Mouse (Mus musculus): Measurements from ENCODE around the gene Dhx35.
A peak's percentile ranks its signal among the peaks of the same experiment; 100 is the strongest.

The Dhx35 gene

DNA sequence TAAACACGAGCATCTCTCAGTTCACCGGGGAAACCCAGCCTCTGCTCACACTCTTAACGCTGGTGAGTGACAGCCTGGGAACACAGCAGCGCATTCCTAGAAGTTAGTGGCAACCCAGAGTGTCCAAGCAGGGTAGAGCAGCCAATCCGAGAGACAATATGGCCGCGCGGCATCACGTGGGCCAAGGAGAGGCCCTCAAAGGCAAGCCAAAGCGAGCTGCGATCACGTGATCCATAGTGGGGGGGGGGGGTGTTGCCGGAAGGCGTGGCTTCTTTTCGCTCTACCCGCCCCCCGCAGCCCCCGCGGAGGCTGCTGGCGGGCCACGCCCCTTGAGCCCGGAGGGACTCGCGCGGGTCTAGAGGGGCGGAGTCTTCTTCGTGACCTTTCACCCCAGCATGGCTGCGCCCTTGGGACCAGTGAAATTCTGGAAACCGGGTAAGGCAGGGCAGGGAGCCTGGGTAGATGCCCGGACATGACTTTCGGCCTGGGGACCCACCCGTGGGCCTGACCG lies at the start of gene Dhx35:
Dhx35 (plus strand) TSS at position 314 of the 511 bp plus-strand sequence.
- peak; percentile 91 to 94 for DNase-seq (ENCODE audit: low spot score in 2 of 2)

DNA sequence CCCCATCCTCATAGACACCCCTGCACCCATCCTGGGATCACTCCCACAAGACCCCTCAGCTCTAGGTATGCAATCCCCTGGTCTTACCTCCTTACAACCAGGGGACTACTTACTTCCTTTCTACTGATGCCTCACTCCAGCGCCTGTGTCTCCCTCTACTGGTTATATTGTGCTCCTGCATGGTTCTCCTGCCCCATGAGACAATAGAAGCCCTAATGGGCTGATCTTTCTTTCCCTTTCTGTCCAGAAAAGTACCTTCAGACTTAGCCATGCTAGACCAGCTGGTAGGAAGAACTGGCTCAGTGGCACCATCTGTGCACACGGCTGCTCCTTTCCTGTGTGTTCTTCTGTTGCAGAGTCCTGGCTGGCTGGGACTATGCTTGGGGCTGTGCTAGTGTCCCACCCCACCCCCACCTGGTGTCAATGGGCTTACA lies 49.5 kb upstream of the Dhx35 start:
- DNase-seq (ENCODE audit: low spot score in 2 of 2): peak in 1 of 2 experiments; percentile 43

DNA sequence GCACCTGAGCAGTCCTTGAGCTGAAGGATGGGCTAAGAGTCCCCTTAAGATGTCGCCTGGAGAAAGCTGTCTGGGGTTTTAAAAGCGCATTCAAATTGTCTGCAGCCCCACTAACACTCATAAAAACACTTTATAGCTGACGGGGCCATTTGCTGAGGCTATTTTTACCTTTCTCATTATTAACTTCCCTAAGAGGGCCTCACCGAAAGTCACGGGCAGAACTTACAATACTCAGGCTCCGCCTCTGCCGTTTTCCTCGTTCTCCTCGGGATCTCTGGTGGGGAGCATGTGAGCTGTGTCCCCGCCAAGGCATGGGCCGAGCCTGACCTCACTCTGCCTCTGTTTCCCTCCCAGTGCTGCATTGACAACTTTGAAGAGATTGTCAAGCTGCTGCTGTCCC lies 48.4 kb upstream of the Dhx35 start:
- DNase-seq (ENCODE audit: low spot score in 2 of 2): no peak

DNA sequence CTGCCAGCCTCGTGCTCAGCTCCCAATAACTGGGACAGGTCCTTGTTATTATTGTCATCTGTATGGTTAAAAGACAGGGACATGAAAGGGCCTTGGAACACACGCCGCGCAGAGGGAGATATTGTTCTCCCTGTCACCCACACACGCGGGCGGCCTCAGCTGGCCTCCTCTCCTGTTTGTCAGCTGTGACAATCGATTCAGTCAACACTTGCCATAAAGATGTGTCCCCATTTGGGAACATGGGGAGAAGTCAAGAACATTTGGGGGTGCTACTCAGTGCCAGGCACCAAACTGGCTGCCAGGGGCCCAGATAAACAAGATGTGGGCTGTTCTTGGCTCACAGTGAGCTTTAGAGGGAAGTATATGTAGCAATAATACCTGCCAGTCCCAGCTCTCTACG lies 45.2 kb upstream of the Dhx35 start:
- no peak for DNase-seq (ENCODE audit: low spot score in 2 of 2)

DNA sequence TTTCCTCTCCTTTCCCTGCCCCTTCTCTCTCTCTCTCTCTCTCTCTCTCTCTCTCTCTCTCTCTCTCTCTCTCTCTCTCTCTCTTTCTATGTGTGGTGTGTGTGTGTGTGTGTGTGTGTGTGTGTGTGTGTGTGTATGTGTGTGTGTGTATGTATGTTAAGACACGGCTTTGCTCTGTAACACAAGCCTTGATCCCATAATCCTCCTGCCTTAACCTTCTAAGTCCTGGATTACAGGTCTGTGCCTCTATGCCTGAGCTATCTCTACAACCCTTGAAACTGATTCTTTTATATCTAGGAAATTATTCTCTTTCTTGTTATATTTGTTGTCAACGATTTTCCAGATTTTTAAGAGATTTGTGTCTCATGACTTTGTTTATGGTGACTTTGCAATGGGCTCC lies 34.4 kb upstream of the Dhx35 start:
- no peak for DNase-seq (ENCODE audit: low spot score in 2 of 2)

DNA sequence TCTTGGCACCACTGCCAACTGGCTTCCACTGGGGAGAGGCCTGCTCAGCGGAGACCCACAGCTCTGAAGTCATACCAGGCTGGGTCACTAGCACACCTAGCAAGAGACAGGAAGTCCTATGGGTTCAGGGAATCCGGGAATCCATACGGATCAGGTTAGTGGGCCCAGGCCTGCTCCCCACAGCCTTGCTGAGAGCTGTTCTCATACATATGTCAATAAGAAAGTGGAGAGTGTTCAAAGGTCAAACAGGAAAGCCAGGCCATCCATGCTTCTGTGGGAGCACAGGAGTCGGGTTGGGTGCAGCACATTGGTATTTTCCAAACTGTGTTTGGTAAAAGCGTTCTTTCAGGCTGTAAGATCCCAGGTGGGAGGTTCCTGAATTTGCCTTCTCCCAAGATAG lies 32.3 kb upstream of the Dhx35 start:
- DNase-seq (ENCODE audit: low spot score in 2 of 2): no peak

DNA sequence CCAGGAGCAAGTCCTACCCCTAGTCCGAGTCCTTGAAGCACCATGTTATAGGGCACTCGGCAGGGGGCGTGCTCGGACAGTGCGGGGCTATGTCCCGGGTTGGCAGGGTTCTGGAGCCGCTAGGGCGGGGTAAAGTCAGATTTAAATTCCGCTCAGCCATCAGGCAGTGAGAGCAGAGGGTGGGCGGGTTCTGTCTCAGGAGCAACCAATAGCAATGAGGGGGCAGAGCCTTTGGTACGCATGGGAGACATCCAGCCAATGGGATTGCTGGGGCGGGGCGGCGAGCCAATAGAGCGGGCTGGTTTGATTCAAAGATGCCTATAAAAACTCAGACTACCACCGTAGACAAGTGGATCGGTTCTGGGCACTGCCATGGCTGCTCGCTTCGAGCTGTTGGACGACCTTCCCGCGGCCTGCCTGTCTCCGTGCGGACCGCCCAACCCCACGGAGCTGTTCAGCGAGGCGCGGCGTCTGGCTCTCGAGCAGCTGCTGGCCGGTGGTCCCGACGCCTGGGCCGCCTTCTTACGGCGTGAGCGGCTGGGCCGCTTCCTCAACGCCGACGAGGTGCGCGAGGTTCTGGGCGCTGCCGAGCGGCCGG lies 26.8 kb upstream of the Dhx35 start, which contains the start of gene Fam83d:
Fam83d (plus strand) TSS at position 352 of the 598 bp plus-strand sequence.
- peak; percentile 93 for DNase-seq (ENCODE audit: low spot score in 2 of 2)

DNA sequence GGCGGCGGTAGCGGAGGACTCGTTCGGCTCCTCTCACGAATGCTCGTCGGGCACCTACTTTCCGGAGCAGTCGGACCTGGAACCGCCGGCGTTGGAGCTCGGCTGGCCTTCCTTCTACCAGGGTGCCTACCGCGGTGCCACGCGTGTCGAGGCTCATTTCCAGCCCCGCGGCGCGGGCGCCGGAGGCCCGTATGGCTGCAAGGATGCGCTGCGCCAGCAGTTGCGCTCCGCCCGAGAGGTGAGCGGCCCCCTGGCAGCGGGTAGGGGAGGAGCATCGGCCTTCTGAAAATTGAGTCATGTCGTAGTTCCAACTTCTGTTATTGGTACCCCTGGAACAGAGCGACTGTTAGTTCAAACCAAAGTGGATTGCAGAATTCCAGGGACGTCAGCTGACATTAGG lies 26.3 kb upstream of the Dhx35 start:
- DNase-seq (ENCODE audit: low spot score in 2 of 2): no peak

DNA sequence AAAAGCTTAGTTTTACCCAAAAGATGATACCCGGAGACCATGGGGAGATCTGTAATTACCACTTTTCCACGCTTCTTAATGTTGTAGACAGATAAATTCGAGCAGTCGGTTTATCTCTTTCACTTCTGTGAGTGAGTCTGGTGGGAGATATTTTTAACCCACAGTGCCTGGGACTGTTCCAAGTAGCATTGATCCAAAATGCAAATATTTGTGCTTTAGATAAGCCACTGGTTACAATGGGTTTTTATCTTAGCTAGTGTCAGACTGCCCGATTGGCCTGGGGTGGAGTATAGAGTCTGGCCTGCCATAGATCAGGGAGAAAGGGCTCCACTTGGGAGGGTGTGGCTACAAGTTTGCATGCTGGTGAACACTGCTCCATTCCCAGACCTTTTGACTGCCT lies 25.8 kb upstream of the Dhx35 start:
- DNase-seq (ENCODE audit: low spot score in 2 of 2): no peak

DNA sequence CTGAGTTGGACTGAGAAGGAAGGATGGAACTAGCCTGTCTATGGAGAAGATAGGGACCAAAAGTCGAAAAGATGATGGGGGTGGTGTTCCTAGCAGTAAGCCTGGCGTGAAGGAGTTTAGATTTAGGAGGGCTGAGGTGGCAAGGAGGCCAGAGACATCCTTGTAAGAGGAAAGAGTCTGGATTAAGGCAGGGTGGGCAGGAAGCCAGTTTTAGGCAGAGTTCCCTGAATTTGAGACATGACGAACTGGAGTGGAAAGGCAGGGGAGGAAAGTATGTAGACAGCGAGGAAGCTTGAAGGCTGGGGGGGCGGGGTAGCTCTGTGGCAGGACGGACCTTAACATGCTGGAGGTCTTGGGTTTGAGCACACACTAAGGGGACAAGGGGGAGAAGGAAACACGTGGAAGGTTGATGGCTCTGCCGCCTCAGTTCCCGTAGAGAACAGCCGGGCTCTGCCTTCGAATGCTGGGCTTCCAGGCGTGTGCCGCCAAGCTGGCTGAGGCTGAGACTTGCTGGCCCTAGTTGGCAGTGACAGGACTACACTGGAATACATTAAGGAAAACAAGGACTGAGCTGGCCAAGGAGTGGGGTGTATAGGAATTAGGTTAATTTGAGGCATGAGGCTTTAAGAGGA lies 24.4 kb upstream of the Dhx35 start:
- no peak for DNase-seq (ENCODE audit: low spot score in 2 of 2)

DNA sequence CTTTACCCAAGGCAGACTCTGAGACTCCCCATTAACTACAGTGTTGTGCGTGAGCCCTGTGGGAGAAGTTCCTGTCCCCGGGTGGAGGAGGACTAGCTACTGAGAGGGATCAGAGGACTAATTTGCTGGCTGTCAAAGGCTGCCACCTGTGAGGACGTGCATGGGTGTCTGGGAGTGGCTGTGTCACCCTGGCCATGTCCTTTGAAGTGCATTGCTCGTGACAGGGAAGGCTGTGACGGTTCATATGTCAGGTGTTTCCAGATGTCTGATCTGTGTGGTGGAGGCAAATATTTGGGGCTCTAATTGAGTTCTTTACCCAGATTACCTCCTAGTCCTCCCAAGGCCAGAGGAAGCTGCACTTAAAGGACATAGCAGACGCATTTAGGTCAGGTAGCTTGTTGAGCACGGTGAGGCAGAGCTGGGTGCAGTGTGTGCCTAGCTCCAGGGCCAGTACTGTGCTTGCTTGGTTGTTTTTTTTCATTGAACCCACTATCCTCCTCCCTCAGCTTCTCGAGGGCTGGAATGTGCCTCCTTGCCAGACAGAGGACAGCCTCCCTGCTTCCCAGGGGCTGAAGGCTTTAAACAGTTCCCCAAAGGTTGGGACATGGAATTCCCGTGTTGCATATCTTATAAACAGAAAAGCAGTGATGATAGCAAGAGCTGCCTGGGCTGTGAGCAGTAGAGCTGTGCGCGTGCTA lies 23.4 kb upstream of the Dhx35 start:
- no peak for DNase-seq (ENCODE audit: low spot score in 2 of 2)

DNA sequence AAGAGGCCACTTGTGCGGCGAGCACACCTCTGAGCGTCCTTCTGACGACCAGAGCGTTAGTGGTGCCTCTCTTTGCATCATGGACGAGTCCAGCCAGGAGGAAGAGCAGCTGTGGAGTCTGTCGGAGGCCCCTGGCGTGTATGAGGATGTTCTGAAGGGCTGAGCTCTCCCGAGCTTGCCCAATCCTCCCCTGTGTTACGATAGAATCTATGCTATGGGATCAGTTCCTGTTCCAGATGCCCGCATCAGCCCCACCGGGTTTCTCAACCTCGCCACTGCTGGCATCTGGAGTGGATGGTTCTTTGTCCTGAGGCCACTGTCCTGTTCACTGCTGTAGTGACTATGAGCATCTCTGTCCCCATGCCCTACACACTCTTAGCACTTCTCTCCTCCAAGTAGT lies 21.8 kb upstream of the Dhx35 start:
- DNase-seq (ENCODE audit: low spot score in 2 of 2): no peak

DNA sequence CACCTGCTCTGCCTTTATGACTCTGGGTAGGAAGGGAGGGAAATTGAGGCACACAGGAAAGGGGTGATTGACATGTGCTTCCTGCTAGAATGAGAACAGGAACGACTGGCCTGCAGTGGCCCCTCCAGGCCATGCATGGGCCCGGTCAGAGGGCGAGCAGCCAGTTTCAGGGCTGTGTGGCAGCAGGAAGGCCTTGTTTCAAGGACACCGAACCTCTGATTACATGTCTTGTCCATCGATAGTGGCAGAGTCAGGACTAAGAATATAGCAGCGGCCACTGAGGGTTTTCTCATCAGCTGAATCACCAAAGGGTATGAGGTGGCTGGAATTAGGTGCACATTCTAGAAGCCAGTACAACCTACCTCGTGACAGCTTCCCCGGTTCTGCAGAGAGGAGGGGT lies 19.7 kb upstream of the Dhx35 start:
- no peak for DNase-seq (ENCODE audit: low spot score in 2 of 2)

DNA sequence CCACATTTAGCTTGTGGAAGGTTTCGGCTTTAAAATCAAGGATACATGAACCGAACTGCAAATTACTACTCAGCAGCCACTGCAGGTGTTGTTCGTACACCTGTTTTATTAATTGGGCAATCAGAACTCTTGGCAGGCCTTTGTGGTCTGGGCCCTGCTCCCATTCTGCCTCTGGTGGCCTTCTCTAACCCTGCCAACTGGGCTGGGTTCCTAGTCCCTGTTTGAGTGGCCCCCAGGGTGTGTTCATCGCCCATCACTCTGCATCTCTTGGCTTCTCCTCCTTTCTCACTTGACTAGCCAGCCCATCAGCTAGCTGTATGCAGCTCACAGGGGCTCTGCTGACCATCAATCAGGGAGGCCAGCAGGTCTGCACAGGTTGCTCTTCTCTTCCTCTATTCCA lies 17.9 kb upstream of the Dhx35 start:
- no peak for DNase-seq (ENCODE audit: low spot score in 2 of 2)

DNA sequence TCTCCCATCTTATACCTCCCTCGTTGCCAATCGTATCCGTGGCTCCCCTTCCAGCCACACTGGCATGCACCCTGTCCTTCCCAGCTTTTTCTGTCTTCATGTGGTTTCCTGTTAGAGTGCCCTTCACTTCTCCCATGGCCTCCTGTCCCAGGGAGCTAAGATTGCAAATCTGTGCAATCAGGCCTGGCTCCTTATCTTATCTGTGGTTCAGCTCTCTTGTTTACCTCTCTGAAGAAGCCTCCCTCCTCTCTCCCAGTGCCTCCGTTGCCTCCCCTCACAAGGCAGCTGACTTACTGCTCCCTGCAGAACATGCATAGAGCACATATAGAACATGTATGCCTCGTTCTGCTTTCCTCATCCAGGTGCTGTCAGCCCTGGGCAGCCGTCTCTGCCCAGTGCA lies 17.1 kb upstream of the Dhx35 start:
- DNase-seq (ENCODE audit: low spot score in 2 of 2): no peak

DNA sequence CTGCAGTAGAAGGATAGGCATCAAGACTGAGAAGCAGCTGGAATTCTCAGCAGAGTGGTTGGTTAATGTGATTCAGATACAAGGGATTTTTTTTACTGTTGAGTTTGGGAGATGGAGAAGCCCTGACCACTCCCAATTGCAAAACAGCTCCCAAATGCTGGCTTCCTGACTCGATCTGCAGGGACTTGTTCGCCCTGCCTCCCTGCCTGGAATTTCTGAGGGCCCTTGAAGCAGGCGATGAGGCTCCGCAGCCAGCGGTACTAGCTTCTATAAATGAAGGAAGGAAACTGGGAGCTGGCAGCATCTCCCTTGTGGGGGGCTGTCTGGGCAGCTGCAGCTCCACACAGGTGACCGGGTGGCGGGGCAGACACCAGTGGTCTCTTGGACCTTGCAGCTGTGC lies 16.3 kb upstream of the Dhx35 start:
- no peak for DNase-seq (ENCODE audit: low spot score in 2 of 2)

DNA sequence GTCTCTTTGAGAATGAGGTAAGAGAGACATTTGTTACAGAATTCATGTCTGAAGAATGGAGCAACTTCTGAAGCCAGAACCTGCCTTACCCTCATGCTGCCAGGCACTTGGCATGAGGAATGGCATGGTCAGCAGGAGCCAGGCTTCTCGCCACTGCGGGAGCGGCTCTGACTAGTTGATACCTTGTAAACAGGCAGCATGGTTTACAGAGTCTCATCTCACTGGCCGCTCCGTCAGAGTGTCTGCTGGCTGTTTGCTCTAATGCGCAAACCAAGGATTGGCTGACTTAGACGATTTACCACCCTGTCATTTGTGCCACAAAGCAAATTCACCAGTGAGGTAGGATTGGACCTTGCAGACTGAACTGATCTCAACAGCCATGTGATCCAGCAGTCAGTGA lies 13.5 kb upstream of the Dhx35 start:
- no peak for DNase-seq (ENCODE audit: low spot score in 2 of 2)

DNA sequence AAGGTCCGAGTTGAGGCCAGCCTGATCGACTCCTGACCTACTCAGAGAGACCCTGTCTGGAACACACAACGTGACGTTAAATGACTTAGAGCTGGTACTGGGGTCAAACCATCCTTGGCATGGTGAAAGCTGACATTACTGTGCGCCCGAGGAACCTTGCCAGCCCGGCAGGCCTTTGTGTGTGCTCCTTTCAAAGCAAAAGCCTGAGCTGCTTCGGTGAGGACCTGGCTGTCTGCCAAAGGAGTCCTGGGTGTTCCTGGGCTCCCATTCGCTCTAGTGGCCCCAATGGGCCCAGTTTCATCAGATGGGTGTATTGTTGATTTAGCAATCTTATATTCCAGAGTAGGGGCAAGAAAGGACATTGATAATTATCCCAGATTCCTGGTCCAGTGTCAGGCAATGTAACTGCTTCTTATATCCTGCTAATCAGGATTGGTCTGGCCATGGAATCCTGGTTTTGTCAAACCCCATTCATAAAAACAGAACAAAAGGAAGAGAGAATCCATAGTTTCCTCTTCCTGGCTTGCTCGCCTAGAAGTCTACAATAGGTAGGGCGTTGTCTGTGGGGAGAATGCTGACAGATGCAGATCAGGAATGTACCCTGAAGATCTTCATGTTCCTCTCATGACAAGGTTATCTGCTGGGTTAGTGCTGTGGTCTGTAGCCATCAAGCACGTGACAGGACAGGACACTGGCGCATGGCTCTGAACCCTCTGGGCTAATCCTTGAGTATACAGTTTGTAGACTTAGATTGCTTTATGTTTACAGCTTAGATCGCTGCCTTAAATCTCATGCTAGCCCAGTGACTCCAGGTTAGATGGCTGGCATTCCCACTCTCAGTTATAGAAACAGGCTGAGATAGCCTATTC lies 7.4 kb upstream of the Dhx35 start:
- DNase-seq (ENCODE audit: low spot score in 2 of 2): no peak

DNA sequence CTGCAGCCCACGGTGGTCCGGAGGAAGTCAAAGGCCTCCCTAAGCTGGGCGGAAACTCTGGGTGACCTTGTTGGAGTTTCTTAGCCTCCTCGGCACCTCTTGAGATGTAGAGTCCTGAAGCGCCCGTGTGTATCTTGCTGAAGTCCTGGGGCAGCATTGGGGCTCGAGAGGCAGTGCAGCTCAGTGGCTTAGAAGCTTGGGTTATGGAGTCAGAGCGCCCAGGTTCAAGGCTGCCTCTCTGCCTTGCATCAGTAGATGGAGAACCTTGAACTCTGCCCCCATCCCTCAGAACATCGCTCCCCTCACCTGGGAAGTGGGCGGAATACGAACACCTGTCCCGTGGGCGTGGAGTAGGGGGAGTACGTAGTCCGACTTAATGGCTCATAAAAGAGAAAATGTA lies 436 bp downstream of the Dhx35 start:
- no peak for DNase-seq (ENCODE audit: low spot score in 2 of 2)

DNA sequence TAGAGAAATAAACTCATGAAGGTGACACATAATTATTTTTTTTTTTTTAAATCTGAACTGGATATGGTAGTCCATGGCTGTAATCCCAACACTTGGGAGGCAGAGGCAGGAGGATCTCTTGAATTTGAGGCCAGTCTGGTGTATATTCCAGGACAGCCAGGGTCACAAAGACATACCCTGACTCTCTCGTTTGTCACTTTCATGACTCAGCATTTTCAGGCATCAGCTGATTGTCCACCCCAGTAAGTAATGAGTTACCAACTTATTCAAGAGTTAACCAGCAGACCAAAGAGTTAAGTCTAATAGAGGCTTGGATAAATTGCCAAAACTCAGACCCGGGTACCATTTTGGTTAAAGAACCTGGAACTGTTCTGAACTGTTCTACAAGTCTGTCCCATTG lies 1.3 kb downstream of the Dhx35 start:
- DNase-seq (ENCODE audit: low spot score in 2 of 2): no peak

DNA sequence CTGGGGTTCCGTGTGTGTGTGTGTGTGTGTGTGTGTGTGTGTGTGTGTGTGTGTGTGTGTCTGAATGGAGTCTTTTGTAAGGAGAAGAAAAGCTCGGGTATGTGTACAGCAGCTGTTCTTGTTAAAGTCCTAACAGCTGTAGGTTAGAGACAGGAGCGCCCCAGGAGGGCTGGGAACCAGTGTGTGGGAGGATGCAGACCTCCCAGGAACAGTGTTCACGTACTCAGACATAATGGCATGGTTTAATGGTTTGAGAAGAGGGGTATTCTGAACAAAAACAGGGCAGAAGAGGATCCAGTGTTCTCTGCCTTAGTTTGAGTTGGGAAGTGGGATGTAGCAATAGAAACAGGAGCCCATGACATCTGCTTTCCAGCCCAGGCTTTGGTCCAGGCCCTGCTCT lies 4.7 kb downstream of the Dhx35 start:
- no peak for DNase-seq (ENCODE audit: low spot score in 2 of 2)

DNA sequence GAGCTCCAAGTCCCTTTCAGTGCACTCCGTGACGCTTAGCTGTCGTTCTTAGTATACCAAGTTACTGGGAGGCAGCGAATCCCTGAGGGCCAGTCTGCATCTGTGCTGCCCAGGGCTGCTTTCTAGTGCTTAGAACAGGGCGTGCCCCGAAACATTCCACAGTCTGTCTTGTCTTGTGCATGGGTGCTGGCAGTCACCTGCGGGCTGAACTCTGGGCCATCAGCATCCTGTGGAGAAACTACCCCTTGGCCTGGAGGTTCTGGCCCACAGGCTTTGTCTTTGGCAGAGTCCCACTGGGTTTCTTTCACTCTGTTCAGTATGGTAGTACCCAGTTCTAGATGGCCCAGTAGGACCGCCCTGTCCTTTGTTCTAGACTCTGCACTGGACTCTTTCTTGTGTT lies 6.2 kb downstream of the Dhx35 start:
- DNase-seq (ENCODE audit: low spot score in 2 of 2): no peak
